ENCODE assay signal across 20 mouse cellular contexts in genomic region chr10:61200998-61201397, GRCm38 (mm10). TPM values are rescaled to one million over a fixed set of nuclear protein-coding genes. Genes with fewer than 3 reads are reported as not detected.
"Had no signal": no experiment of that assay in that cellular context is flagged by ENCODE, and none has a peak within 500 bp of the region (broad histone marks: within the 10 kb centered on the region; RNA-seq: fewer than 3 reads in every experiment).

No protein-coding gene starts in this region.

- H3K27me3 ChIP-seq: liver, embryonic 15.5 days; midbrain, embryonic 15.5 days; neural tube, embryonic 13.5 days; stomach, embryonic 15.5 days had no signal

- ATAC-seq: lung, postnatal 0 days; midbrain, embryonic 15.5 days had no signal

- H3K9me3 ChIP-seq: limb, embryonic 10.5 days; liver, embryonic 15.5 days; midbrain, embryonic 15.5 days; neural tube, embryonic 13.5 days; stomach, embryonic 15.5 days had no signal

- DNase-seq: kidney, adult 9 months; kidney, postnatal 36 days; layer of hippocampus, adult 9-11 months; lung, adult 2 months; lung, postnatal 36 days; right cerebral cortex, postnatal 14 days; thymus, adult 2 months; thymus, postnatal 25 days had no signal

- H3K27ac ChIP-seq: kidney, postnatal 0 days; limb, embryonic 10.5 days; liver, embryonic 15.5 days; midbrain, embryonic 15.5 days; neural tube, embryonic 13.5 days; stomach, embryonic 15.5 days had no signal

- H3K36me3 ChIP-seq: limb, embryonic 10.5 days; liver, embryonic 15.5 days; midbrain, embryonic 15.5 days; neural tube, embryonic 13.5 days; stomach, embryonic 15.5 days had no signal

- H3K9ac ChIP-seq: liver, embryonic 15.5 days; midbrain, embryonic 15.5 days; neural tube, embryonic 13.5 days; stomach, embryonic 15.5 days had no signal

- H3K4me1 ChIP-seq: midbrain, embryonic 15.5 days; neural tube, embryonic 13.5 days had no signal

- H3K4me3 ChIP-seq: limb, embryonic 10.5 days; liver, embryonic 15.5 days; midbrain, embryonic 15.5 days; neural tube, embryonic 13.5 days; stomach, embryonic 15.5 days had no signal

- H3K4me2 ChIP-seq: liver, embryonic 11.5 days; liver, embryonic 15.5 days; midbrain, embryonic 11.5 days; midbrain, embryonic 15.5 days; neural tube, embryonic 13.5 days; stomach, embryonic 15.5 days had no signal

RNA-seq across cellular contexts. Expression of gene Tbata, which starts 29.2 kb away (rescaled TPM):
- total RNA-seq: megakaryocyte progenitor cell, adult 5-6 weeks; monocyte, adult 5-6 weeks had no signal
- polyA plus RNA-seq: limb, embryonic 10.5 days; liver, embryonic 11.5 days; liver, embryonic 15.5 days; midbrain, embryonic 11.5 days; midbrain, embryonic 15.5 days; spleen, adult 2 months; stomach, embryonic 15.5 days had no signal
